Comparison of ENCODE assay signal across 24 mouse cellular contexts in the genomic region with DNA sequence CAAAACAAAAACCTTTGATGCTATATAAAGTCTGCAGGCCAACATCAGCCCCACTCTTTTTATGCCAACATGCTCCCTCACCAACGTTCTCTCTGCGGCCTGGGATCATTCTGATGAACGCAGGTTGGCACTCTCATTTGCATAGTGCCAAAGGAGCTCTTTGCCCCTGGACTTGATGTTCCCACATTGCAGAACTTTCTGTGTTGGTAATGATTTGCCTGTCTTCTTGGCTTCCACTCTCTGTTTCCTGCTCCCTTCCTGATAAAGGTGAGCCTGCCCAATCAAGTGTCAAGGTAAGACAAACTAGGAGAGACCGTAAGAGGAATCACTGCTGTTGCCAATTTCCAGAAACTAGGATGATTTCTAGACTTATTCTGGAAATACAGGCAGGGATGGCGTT. TPM values are rescaled to one million over a fixed set of nuclear protein-coding genes. Genes with fewer than 3 reads are reported as not detected.
DNase-seq lines count a peak whose midpoint lies in the region; ATAC-seq and TF ChIP-seq lines count a peak whose summit lies in the region.
"Had no signal": no experiment of that assay in that cellular context is flagged by ENCODE, and none has a peak within 500 bp of the region (broad histone marks: within the 10 kb centered on the region; RNA-seq: fewer than 3 reads in every experiment).

No protein-coding gene starts in this region.

- no peaks in the 10 kb centered on the region for H3K79me2 ChIP-seq in liver, adult 2 months (ENCODE audit: control insufficient read depth, insufficient read depth, low read length)

- WGBS in kidney, adult 2 months, result 60% methylated on average over 5 of the region's 5 CpGs
- WGBS in kidney, embryonic 16.5 days, result 85% methylated on average over 5 of the region's 5 CpGs
- WGBS in liver, adult 2 months, result 25% methylated on average over 5 of the region's 5 CpGs
- 82% methylated on average over 5 of the region's 5 CpGs for WGBS in liver, embryonic 11.5 days

- no peaks in the 10 kb centered on the region for H3K36me3 ChIP-seq in kidney, adult 2 months (ENCODE audit: control insufficient read depth, insufficient read depth, low read length)
- H3K36me3 ChIP-seq in kidney, embryonic 16.5 days (ENCODE audit: insufficient read depth, low read length), result no peaks in the 10 kb centered on the region
- no peaks in the 10 kb centered on the region for H3K36me3 ChIP-seq in liver, adult 2 months (ENCODE audit: control insufficient read depth, insufficient read depth, low read length)
- H3K36me3 ChIP-seq in liver, embryonic 11.5 days (ENCODE audit: control insufficient read depth, insufficient read depth, low read length), result no peaks in the 10 kb centered on the region
- H3K36me3 ChIP-seq: embryonic facial prominence, embryonic 12.5 days; embryonic facial prominence, embryonic 15.5 days; heart, embryonic 10.5 days; heart, embryonic 13.5 days had no signal

- TF ChIP-seq POLR2A in kidney, adult 2 months (IDR thresholded peaks at IDR 0.05; ENCODE audit: low read depth, low read length), result no peak
- no peak for TF ChIP-seq POLR2A in liver, adult 2 months (IDR thresholded peaks at IDR 0.05; ENCODE audit: extremely low read depth, insufficient read depth, low read length)

- DNase-seq in kidney, adult 2 months, result peak; percentile 90
- DNase-seq in liver, adult 2 months (ENCODE audit: extremely low read depth, low read depth, low spot score), result peak; percentile 96
- no peak for DNase-seq in liver, embryonic 11.5 days (ENCODE audit: low spot score)
- DNase-seq in kidney, postnatal 36 days, result peak; percentile 62 to 88
- DNase-seq in layer of hippocampus, postnatal 36 days, result no peak
- DNase-seq: adrenal gland, adult 2 months; adrenal gland, postnatal 14 days; cerebellum, adult 11 months; cerebellum, adult 2 months; cerebellum, adult 9-11 months; cerebellum, postnatal 25 days; forebrain, postnatal 0 days; gastrocnemius, postnatal 25 days; heart, adult 2 months; heart, postnatal 14 days; heart, postnatal 4 days had no signal

- no peaks in the 10 kb centered on the region; the same call in 1 of the 2 replicates for H3K4me1 ChIP-seq in kidney, adult 2 months (ENCODE audit: control insufficient read depth, insufficient read depth, low read length)
- no peaks in the 10 kb centered on the region for H3K4me1 ChIP-seq in kidney, embryonic 16.5 days (ENCODE audit: insufficient read depth, low read length)
- H3K4me1 ChIP-seq in liver, adult 2 months (ENCODE audit: control insufficient read depth, insufficient read depth, low read length), result peaks cover 15% of the 10 kb centered on the region
- no peaks in the 10 kb centered on the region for H3K4me1 ChIP-seq in liver, embryonic 11.5 days (replicated peaks; ENCODE audit: control insufficient read depth, insufficient read depth, low read length)
- H3K4me1 ChIP-seq: embryonic facial prominence, embryonic 12.5 days; embryonic facial prominence, embryonic 15.5 days; heart, embryonic 10.5 days; heart, embryonic 13.5 days had no signal

- TF ChIP-seq CTCF in kidney, adult 2 months (conservative IDR thresholded peaks at IDR 0.05; ENCODE audit: insufficient read depth, insufficient read length, low read depth, low read length), result no peak
- no peak for TF ChIP-seq CTCF in liver, adult 2 months (IDR thresholded peaks at IDR 0.05; ENCODE audit: low read depth, low read length)

- H3K9me3 ChIP-seq in kidney, embryonic 16.5 days (ENCODE audit: low read length), result no peaks in the 10 kb centered on the region
- no peaks in the 10 kb centered on the region for H3K9me3 ChIP-seq in liver, embryonic 11.5 days (ENCODE audit: control insufficient read depth, low read length)
- H3K9me3 ChIP-seq: embryonic facial prominence, embryonic 12.5 days; embryonic facial prominence, embryonic 15.5 days; heart, embryonic 10.5 days; heart, embryonic 13.5 days had no signal

- ATAC-seq in kidney, embryonic 16.5 days (ENCODE audit: low FRiP score, low TSS enrichment), result no peak
- no peak for ATAC-seq in liver, embryonic 11.5 days (replicated peaks; ENCODE audit: low FRiP score)
- ATAC-seq: CD4-positive, CD25-positive, alpha-beta regulatory T cell, adult 4 months; forebrain, embryonic 14.5 days; forebrain, postnatal 0 days had no signal

- no peak overlapping the region for H3K9ac ChIP-seq in kidney, embryonic 16.5 days (replicated peaks; ENCODE audit: low read length)
- H3K9ac ChIP-seq in liver, adult 2 months (ENCODE audit: low read depth, low read length), result no peak overlapping the region
- no peak overlapping the region for H3K9ac ChIP-seq in liver, embryonic 11.5 days (ENCODE audit: low read depth, low read length)
- H3K9ac ChIP-seq: embryonic facial prominence, embryonic 12.5 days; embryonic facial prominence, embryonic 15.5 days; forebrain, postnatal 0 days; heart, embryonic 13.5 days; hindbrain, embryonic 14.5 days had no signal

- peak overlapping the region; percentile 84; the same call in 1 of the 2 replicates for H3K27ac ChIP-seq in kidney, adult 2 months (ENCODE audit: insufficient read depth, low read depth, low read length)
- H3K27ac ChIP-seq in kidney, embryonic 16.5 days (ENCODE audit: low read length), result no peak overlapping the region
- peak overlapping the region; percentile 97 for H3K27ac ChIP-seq in liver, adult 2 months (replicated peaks; ENCODE audit: insufficient read depth, low read depth, low read length)
- no peak overlapping the region for H3K27ac ChIP-seq in liver, embryonic 11.5 days (ENCODE audit: low read depth, low read length)
- H3K27ac ChIP-seq: embryonic facial prominence, embryonic 12.5 days; embryonic facial prominence, embryonic 15.5 days; heart, adult 2 months; heart, embryonic 10.5 days; heart, embryonic 13.5 days; hindbrain, embryonic 14.5 days had no signal

- H3K4me2 ChIP-seq in kidney, embryonic 16.5 days (replicated peaks; ENCODE audit: low read depth, low read length), result no peak overlapping the region
- H3K4me2 ChIP-seq in liver, embryonic 11.5 days, result no peak overlapping the region
- H3K4me2 ChIP-seq: embryonic facial prominence, embryonic 12.5 days; embryonic facial prominence, embryonic 15.5 days; heart, embryonic 13.5 days; hindbrain, embryonic 14.5 days had no signal

- no peaks in the 10 kb centered on the region for H3K27me3 ChIP-seq in kidney, adult 2 months (replicated peaks; ENCODE audit: control insufficient read depth, insufficient read depth, low read length)
- H3K27me3 ChIP-seq in kidney, embryonic 16.5 days (ENCODE audit: insufficient read depth, low read length), result no peaks in the 10 kb centered on the region
- H3K27me3 ChIP-seq in liver, adult 2 months (ENCODE audit: control insufficient read depth, insufficient read depth, low read length), result no peaks in the 10 kb centered on the region
- no peaks in the 10 kb centered on the region for H3K27me3 ChIP-seq in liver, embryonic 11.5 days (replicated peaks; ENCODE audit: control insufficient read depth, insufficient read depth, low read length)
- H3K27me3 ChIP-seq: embryonic facial prominence, embryonic 15.5 days had no signal

- H3K4me3 ChIP-seq in kidney, adult 2 months (ENCODE audit: insufficient read depth, low read depth, low read length), result no peak overlapping the region
- H3K4me3 ChIP-seq in kidney, embryonic 16.5 days (ENCODE audit: low read length), result no peak overlapping the region
- H3K4me3 ChIP-seq in liver, adult 2 months (ENCODE audit: insufficient read depth, low read depth, low read length), result no peak overlapping the region
- H3K4me3 ChIP-seq in liver, embryonic 11.5 days (ENCODE audit: low read depth, low read length), result no peak overlapping the region
- H3K4me3 ChIP-seq: embryonic facial prominence, embryonic 12.5 days; embryonic facial prominence, embryonic 15.5 days; heart, adult 2 months; heart, embryonic 10.5 days; heart, embryonic 13.5 days had no signal

RNA-seq across cellular contexts. Expression of a gene that starts 10.2 kb away (rescaled TPM):
- polyA plus RNA-seq in kidney, adult 2 months (2012; rRNA removed), result 250 and 263 TPM in 2 replicates
- polyA plus RNA-seq in kidney, embryonic 16.5 days (2015; fragmentation: Nextera tagmentation; extraction: Ambion mirVana), result 79.2 and 82.7 TPM in 2 replicates
- 1,859 and 1,996 TPM in 2 replicates for total RNA-seq in liver, adult 2 months (2014; rRNA removed)
- 1,364 and 1,580 TPM in 2 replicates for polyA plus RNA-seq in liver, adult 2 months (2012; rRNA removed)
- 107 and 114 TPM in 2 replicates for polyA plus RNA-seq in liver, embryonic 11.5 days (2014; fragmentation: Nextera tagmentation; extraction: Ambion mirVana)
- total RNA-seq in layer of hippocampus, postnatal 36 days (2021), result 10 to 100 TPM; 15.3 to 15.5 TPM

RNA-seq across cellular contexts. Expression of a gene that starts 48.8 kb away (rescaled TPM):
- polyA plus RNA-seq in kidney, adult 2 months (2012; rRNA removed), result 15.0 and 17.6 TPM in 2 replicates
- polyA plus RNA-seq in kidney, embryonic 16.5 days (2015; fragmentation: Nextera tagmentation; extraction: Ambion mirVana), result 55.2 and 64.6 TPM in 2 replicates
- total RNA-seq in liver, adult 2 months (2014; rRNA removed), result 50.7 and 61.4 TPM in 2 replicates
- 5.9 and 6.1 TPM in 2 replicates for polyA plus RNA-seq in liver, adult 2 months (2012; rRNA removed)
- polyA plus RNA-seq in liver, embryonic 11.5 days (2014; fragmentation: Nextera tagmentation; extraction: Ambion mirVana), result 38.7 and 39.7 TPM in 2 replicates
- 10 to 100 TPM; 60.6 to 61.8 TPM for total RNA-seq in layer of hippocampus, postnatal 36 days (2021)

Comparison
In these comparisons a context has a peak if more than half of its experiments do, and no peak if none do; other contexts are left out.
1. DNase-seq: peak in kidney, adult 2 months (single experiment), liver, adult 2 months (single experiment) and kidney, postnatal 36 days (2 of 2); none in liver, embryonic 11.5 days (single experiment) and layer of hippocampus, postnatal 36 days (0 of 2).
2. H3K27ac ChIP-seq: peak in kidney, adult 2 months (single experiment) and liver, adult 2 months (single experiment); none in kidney, embryonic 16.5 days (single experiment) and liver, embryonic 11.5 days (single experiment).